Mouse (Mus musculus) heart, adult 2 months (tissue): Measurements from ENCODE around the gene Doc2b. TPM values are rescaled to one million over a fixed set of nuclear protein-coding genes. Genes with fewer than 3 reads are reported as not detected.

ENCODE experiments used
- DNase-seq, 2 experiments: peaks; one replicate each; pipeline ENCODE4 v3.0.0; 2021
- H3K27ac ChIP-seq: fragments of 200-600 bp; 2 replicates; pipeline ENCODE4 v1.8.1; 2022
- H3K27me3 ChIP-seq: fragments of 200-500 bp; 2 replicates; pipeline ENCODE4 v1.6.1; 2012; ENCODE audit warnings: mild to moderate bottlenecking, low read length, inconsistent platforms, mixed read lengths; ENCODE audit not compliant: control insufficient read depth, insufficient read depth
- H3K36me3 ChIP-seq: fragments of 200-500 bp; 2 replicates; pipeline ENCODE4 v1.6.1; 2012; ENCODE audit warnings: low read length, inconsistent platforms; ENCODE audit not compliant: control insufficient read depth, insufficient read depth
- H3K4me1 ChIP-seq: fragments of 200-500 bp; 2 replicates; pipeline ENCODE4 v1.6.1; 2011; ENCODE audit warnings: low read length; ENCODE audit not compliant: control insufficient read depth, insufficient read depth
- H3K4me3 ChIP-seq: fragments of 200-600 bp; 2 replicates; pipeline ENCODE4 v1.8.1; 2022
- H3K79me2 ChIP-seq: fragments of 200-500 bp; replicated peaks from 2 replicates; pipeline ENCODE4 v1.6.1; 2012; ENCODE audit warnings: mild to moderate bottlenecking, inconsistent platforms, low read length, moderate library complexity, mixed read lengths; ENCODE audit not compliant: control insufficient read depth, insufficient read depth
- H3K9ac ChIP-seq: fragments of 200-500 bp; 2 replicates; pipeline ENCODE4 v1.6.1; 2012; ENCODE audit warnings: low read depth, mild to moderate bottlenecking, control low read depth, inconsistent platforms, low read length, mixed read lengths
- CTCF ChIP-seq: fragments of 200-600 bp; IDR thresholded peaks from 2 replicates; pipeline ENCODE4 v1.8.1; 2022; ENCODE audit warnings: antibody characterized with exemption, mild to moderate bottlenecking, moderate library complexity
- EP300 ChIP-seq: fragments of 200-500 bp; IDR thresholded peaks from 2 replicates; pipeline ENCODE4 v1.6.1; 2011; ENCODE audit warnings: low read depth, low read length, control low read depth; ENCODE audit not compliant: insufficient read depth
- POLR2A ChIP-seq: fragments of 200-500 bp; IDR thresholded peaks from 2 replicates; pipeline ENCODE4 v1.6.1; 2011; ENCODE audit warnings: mild to moderate bottlenecking, low read depth, low read length, control low read depth; ENCODE audit not compliant: insufficient read depth
- WGBS: fragments of 180-500 bp; shearing (Covaris S2); methylation state at CpG from one replicate; pipeline ENCODE4 v1.1.7; 2018; 5-methylcytosine and 5-hydroxymethylcytosine counted together
- intact Hi-C: fragments of 180-260 bp; cut with DNase I; formaldehyde crosslinking; loops from one replicate; pipeline ENCODE4 v1.15.1; 2025
- polyA plus RNA-seq: library from polyadenylated mRNA; depleted of rRNA; stranded (reverse); fragments of >200 nt; gene quantifications from 2 replicates; pipeline ENCODE4 v1.2.3, GENCODE M21; 2012
- total RNA-seq, 2 experiments: library from RNA; stranded (reverse); gene quantifications; 2 replicates each; pipeline ENCODE4 v1.2.3; 2021

Gene Doc2b
- total and polyA plus RNA-seq, 3 experiments = 0.14 to 0.61 (median 0.52) TPM

DNA sequence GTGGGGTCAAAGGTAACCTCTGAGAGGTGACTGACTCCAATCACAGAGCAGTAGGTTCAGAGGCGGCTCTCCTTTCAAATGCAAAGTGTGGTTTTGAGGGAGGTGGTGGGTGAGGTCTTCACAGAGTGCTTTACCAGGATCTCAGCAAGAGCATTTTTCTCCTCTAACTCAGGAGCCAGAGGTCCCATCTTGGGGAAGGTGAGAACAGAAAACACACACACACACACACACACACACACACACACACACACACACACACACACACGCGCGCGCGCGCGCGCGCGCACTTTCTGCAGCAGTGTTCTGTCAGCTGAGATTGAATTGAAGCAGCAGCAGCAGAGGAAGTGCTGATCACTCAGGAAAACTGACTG, 40.4 kb upstream of the Doc2b start:
- WGBS = 80% methylated on average over 11 of the region's 11 CpGs
- no peaks in the 10 kb centered on the region for H3K36me3 ChIP-seq
- H3K4me3 ChIP-seq = no peak overlapping the region
- TF ChIP-seq CTCF = no peak
- TF ChIP-seq POLR2A = no peak
- TF ChIP-seq EP300 = no peak
- H3K27ac ChIP-seq = no peak overlapping the region
- no peaks in the 10 kb centered on the region for H3K4me1 ChIP-seq
- no peaks in the 10 kb centered on the region for H3K27me3 ChIP-seq
- no peak for DNase-seq
- intact Hi-C loops = no loop called here
- no peak overlapping the region for H3K9ac ChIP-seq
- H3K79me2 ChIP-seq = no peaks in the 10 kb centered on the region

DNA sequence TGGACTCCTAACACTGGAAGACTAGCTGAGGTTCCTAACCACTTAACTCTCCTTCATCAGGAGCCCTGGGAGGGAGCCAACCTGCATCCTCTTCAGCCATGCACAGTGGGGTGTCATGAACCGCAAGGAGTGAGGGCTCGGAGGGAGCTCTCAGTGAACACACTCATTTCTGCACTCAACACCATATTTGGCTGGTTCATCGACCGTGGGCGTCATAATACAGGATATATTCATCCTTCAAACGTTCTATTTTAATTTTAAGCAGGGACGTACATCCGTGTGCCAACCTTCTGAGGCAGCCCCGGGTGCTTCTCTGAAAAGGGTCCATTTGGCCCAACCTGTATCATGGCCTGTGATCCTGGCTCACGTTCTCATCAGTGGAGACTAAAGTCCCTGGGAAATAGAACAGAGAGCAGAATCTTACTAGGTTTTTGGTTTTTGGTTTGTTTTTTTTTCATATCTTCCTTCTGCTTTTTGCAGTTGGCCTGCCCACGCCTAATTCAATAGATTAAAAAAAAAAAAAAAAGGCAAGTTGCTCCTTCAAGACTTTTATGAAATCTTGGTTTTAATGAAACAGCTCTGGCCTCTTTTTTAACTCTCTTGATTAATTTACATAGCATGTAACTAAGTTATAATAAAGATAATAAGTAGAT, 39.9 kb upstream of the Doc2b start:
- Histone ChIP-seq H3K36me3 (no peaks in the 10 kb centered on the region), H3K4me1 (no peaks in the 10 kb centered on the region), H3K9ac (no peak overlapping the region), H3K27me3 (no peaks in the 10 kb centered on the region), H3K79me2 (no peaks in the 10 kb centered on the region), H3K27ac (no peak overlapping the region), H3K4me3 (no peak overlapping the region)
- TF ChIP-seq EP300 = no peak
- no peak for TF ChIP-seq CTCF
- no peak for TF ChIP-seq POLR2A
- intact Hi-C loops = no loop called here
- WGBS = 74% methylated on average over 11 of the region's 11 CpGs
- no peak for DNase-seq

DNA sequence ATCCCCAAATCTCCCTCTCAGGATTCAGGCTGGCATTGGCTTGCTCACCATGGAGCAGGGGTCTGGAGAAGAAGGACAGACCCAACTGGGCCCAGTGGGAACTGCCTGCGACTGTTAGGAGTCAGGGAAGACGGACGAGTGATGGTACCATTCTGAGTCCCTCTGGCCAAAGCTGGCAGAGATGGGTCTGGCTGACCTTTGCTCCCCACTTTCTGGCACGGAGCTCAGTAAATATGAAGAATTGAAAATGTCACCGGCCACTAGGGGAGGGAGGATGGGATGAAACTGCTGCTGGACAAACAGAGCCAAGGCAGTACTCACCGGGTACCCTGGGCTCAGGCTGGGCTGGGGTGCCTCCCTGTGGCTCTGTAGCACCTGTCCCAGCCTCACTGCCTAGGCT, 37.2 kb upstream of the Doc2b start:
- 93% methylated on average over 6 of the region's 6 CpGs for WGBS
- intact Hi-C loops = no loop called here

DNA sequence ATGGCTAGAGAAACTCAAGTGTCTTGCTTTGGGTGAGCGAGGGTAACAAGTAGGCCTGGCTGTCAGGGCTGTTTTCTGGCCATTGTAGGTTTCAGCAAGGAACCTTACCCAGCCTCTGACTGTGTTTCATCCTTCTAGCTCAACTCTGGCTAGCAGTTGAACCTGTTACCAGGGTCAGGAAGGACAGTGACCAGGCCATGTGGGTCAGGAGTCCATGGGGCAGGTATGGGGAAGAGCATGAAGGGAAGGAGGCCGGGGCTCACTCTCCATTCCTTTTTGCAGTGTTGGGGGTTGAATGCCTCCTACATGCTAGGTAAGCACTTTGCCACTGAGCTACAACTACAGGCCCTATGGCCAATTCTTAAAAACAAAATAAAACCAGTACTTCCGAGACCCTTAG, 34.5 kb upstream of the Doc2b start:
- no peaks in the 10 kb centered on the region for H3K36me3 ChIP-seq
- TF ChIP-seq EP300 = no peak
- TF ChIP-seq CTCF = no peak
- TF ChIP-seq POLR2A = no peak
- H3K4me1 ChIP-seq = no peaks in the 10 kb centered on the region
- no peak overlapping the region for H3K27ac ChIP-seq
- no peak overlapping the region for H3K9ac ChIP-seq
- H3K4me3 ChIP-seq = no peak overlapping the region
- WGBS = 92% methylated on average over 3 of the region's 3 CpGs
- H3K79me2 ChIP-seq = no peaks in the 10 kb centered on the region
- no peak for DNase-seq
- intact Hi-C loops = no loop called here
- H3K27me3 ChIP-seq = no peaks in the 10 kb centered on the region

More for the DNA sequence above, 37.2 kb upstream of the Doc2b start:
- TF ChIP-seq CTCF (no peak), EP300 (no peak), POLR2A (no peak)
- H3K4me3 ChIP-seq = no peak overlapping the region
- H3K79me2 ChIP-seq = no peaks in the 10 kb centered on the region
- no peaks in the 10 kb centered on the region for H3K27me3 ChIP-seq
- no peak overlapping the region for H3K27ac ChIP-seq
- H3K36me3 ChIP-seq = no peaks in the 10 kb centered on the region
- no peak overlapping the region for H3K9ac ChIP-seq
- H3K4me1 ChIP-seq = no peaks in the 10 kb centered on the region
- no peak for DNase-seq

DNA sequence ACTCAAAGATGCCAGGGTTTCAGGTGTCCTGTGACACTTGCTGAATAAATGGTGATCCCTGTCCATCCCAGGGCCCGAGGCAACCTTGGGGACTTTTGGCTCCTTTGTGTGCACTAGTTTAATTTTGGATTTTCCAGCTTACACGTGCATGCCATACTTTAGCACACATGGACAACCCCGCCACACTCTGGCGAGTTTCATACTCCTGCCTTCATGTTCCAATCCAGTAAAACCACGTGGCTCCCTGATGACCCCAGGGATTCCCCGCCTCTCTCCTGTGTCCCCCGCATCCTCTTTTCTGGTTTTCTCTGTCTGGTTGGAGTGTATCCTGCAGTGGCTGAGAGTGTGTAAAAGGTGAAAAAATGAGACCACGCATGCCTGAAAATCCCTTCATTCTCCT, 31.6 kb upstream of the Doc2b start:
- Histone ChIP-seq H3K36me3 (no peaks in the 10 kb centered on the region), H3K4me1 (no peaks in the 10 kb centered on the region), H3K9ac (no peak overlapping the region), H3K27ac (no peak overlapping the region), H3K27me3 (no peaks in the 10 kb centered on the region), H3K4me3 (no peak overlapping the region), H3K79me2 (no peaks in the 10 kb centered on the region)
- 74% methylated on average over 8 of the region's 8 CpGs for whole genome bisulfite sequencing
- DNase-seq = no peak
- intact Hi-C loops = no loop called here
- no peak for TF ChIP-seq CTCF
- no peak for TF ChIP-seq POLR2A

DNA sequence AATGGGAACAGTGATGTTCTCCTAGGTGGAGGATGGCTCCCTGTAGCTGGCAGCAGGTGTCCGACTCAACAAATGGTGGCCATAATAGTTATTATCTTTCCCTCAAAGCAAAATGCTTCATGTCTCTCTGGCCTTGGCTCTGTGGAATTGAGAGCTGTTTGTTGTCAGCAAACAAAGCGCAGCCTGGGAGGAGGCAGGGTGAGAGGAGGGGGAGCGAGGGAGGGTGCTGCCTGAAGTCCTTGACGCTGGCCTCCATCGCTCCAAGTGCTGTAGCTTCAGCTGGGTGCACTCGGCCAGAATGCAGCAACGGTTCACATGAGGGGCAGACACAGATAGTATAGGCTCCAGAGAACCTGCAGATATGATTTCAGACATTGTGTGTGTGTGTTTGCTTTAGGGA, 27.7 kb upstream of the Doc2b start:
- no peaks in the 10 kb centered on the region for H3K27me3 ChIP-seq
- no peaks in the 10 kb centered on the region for H3K36me3 ChIP-seq
- no peak for TF ChIP-seq POLR2A
- no peak for TF ChIP-seq EP300
- intact Hi-C loops = no loop called here
- H3K4me3 ChIP-seq = no peak overlapping the region
- H3K27ac ChIP-seq = no peak overlapping the region
- DNase-seq = no peak
- no peaks in the 10 kb centered on the region for H3K79me2 ChIP-seq
- H3K9ac ChIP-seq = no peak overlapping the region
- 53% methylated on average over 7 of the region's 7 CpGs for WGBS
- H3K4me1 ChIP-seq = no peaks in the 10 kb centered on the region
